Mouse (Mus musculus): ENCODE data around the gene Eif4g1. TPM values are rescaled to one million over a fixed set of nuclear protein-coding genes. Genes with fewer than 3 reads are reported as not detected.
A peak's percentile ranks its signal among the peaks of the same experiment; 100 is the strongest.

Eif4g1 gene
- polyA plus RNA-seq, 2 experiments = 65.1 to 101 TPM

DNA sequence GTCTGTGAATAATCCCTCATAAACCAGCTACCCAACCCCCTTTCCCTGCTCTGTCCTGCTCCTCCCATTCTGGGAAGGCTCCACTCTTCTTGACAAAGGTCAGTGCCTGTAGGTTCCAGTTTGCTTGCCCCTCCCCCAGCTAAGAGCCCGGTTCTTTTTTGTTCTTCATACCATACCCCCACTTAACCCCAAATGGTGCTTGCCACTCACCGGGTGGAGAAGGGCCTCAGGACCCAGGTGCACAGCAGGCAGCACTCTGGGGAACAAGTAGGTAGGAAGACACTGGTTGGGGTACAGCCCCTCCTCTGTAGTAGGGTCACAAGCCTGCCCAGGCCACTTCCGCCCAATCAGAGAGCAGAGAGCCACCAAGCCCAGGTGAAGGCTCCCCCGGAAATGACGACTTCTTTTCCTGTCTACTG, 62.2 kb downstream of the Eif4g1 start:
- no peak overlapping the region for H3K4me2 ChIP-seq (ENCODE audit: low read depth)
- WGBS (ENCODE audit: insufficient replicate concordance) = 32% methylated on average over 5 of the region's 5 CpGs
- peaks cover 40% of the 10 kb centered on the region for H3K27me3 ChIP-seq (ENCODE audit: control insufficient read depth, insufficient read depth, low read length)
- H3K27ac ChIP-seq = no peak overlapping the region
- H3K36me3 ChIP-seq (replicated peaks; ENCODE audit: control insufficient read depth, insufficient read depth, low read depth) = no peaks in the 10 kb centered on the region
- H3K4me3 ChIP-seq (ENCODE audit: insufficient read depth in 1 of 2, low read depth in 2 of 2, low read length in 2 of 2) = peak overlapping the region; percentile 28 to 56
- no peaks in the 10 kb centered on the region for H3K9me3 ChIP-seq (ENCODE audit: control insufficient read depth, low read length)
- ATAC-seq (ENCODE audit: insufficient read depth) = peak; percentile 70
- H3K4me1 ChIP-seq (replicated peaks; ENCODE audit: control insufficient read depth in 2 of 2, insufficient read depth in 2 of 2, low read length in 1 of 2) = 0 out of 4 replicates have a peak, but pooled peaks cover 0 to 2% of the 10 kb centered on the region in 2 experiments
- no peak overlapping the region for H3K9ac ChIP-seq (replicated peaks)
- no peak for DNase-seq (ENCODE audit: low read depth in 3 of 3, low spot score in 3 of 3)
- TF ChIP-seq EP300 (IDR thresholded peaks at IDR 0.05; ENCODE audit: low read depth) (0 out of 2 replicates have a peak, but pooled peaks have one; percentile 6), CTCF (IDR thresholded peaks at IDR 0.05; ENCODE audit: low read depth) (no peak)

DNA sequence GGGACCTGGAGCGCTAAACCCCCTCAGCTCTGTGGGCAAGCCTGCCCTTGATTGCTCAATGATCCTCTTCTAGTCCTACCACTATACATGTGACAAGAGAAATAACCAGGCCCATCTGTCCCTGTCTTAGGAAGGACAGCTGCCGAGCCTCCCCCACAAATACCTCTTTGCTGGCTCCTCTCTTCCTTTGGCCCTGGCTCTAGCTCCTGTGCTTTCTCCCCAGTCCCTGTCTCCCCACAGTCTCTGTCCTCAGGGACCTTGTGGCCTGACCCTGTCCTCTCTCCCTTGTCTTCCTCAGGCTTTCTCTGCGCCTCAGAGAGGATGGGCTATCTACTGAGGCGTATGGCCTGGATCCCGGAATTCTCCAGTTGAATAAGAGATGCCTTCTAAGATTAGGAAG, 63.6 kb downstream of the Eif4g1 start:
- H3K4me3 ChIP-seq (ENCODE audit: insufficient read depth in 1 of 2, low read depth in 2 of 2, low read length in 2 of 2) = no peak overlapping the region
- 42% methylated on average over 5 of the region's 5 CpGs for WGBS (ENCODE audit: insufficient replicate concordance)
- TF ChIP-seq EP300 (IDR thresholded peaks at IDR 0.05; ENCODE audit: low read depth) (no peak), CTCF (IDR thresholded peaks at IDR 0.05; ENCODE audit: low read depth) (no peak)
- H3K4me2 ChIP-seq (ENCODE audit: low read depth) = no peak overlapping the region
- H3K9me3 ChIP-seq (ENCODE audit: control insufficient read depth, low read length) = no peaks in the 10 kb centered on the region
- peaks cover 50% of the 10 kb centered on the region for H3K27me3 ChIP-seq (ENCODE audit: control insufficient read depth, insufficient read depth, low read length)
- no peaks in the 10 kb centered on the region for H3K36me3 ChIP-seq (replicated peaks; ENCODE audit: control insufficient read depth, insufficient read depth, low read depth)
- H3K27ac ChIP-seq = no peak overlapping the region
- ATAC-seq (ENCODE audit: insufficient read depth) (no peak), DNase-seq (ENCODE audit: low read depth in 3 of 3, low spot score in 3 of 3) (no peak)
- H3K9ac ChIP-seq (replicated peaks) = no peak overlapping the region
- 0 out of 4 replicates have a peak, but pooled peaks cover 0 to 2% of the 10 kb centered on the region in 2 experiments for H3K4me1 ChIP-seq (replicated peaks; ENCODE audit: control insufficient read depth in 2 of 2, insufficient read depth in 2 of 2, low read length in 1 of 2)

DNA sequence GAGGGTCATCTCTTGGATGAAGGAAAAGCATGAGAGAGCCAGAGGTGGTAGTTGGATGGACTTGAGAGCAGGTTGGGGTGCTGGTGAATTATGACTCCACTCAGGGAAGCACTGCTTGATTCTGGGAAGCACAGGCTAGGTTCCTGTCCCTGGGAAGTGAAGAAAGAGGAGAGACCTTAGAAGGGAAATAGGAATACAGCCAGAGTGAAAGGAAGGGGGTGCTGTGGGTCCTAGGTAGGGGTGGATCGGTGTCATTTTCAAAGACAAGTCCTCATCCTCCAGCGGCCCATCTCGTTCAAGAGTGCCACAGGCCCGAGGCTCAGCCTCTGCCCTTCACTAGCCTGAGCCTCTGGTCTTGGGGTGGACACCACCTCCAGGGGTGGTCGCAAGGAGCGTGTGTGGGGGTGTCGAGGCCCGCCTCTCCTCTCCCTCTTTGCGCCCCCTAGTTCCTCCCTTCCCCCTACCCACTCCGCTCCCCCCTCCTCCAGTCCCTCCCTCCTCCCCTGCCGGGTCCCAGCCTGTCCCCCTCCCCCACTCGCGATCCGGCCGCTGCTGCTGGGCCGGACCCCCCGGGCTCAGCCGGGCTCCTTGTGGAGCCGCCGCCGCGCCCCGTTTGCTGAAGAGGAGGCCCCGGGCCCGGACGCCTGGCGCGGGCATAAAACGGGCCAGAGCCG, 64.3 kb downstream of the Eif4g1 start:
- no peak overlapping the region for H3K27ac ChIP-seq
- H3K4me3 ChIP-seq (ENCODE audit: insufficient read depth in 1 of 2, low read depth in 2 of 2, low read length in 2 of 2) = peak overlapping the region; percentile 16 to 49; a peak in 3 of 4 replicates
- TF ChIP-seq CTCF (IDR thresholded peaks at IDR 0.05; ENCODE audit: low read depth) (no peak), EP300 (IDR thresholded peaks at IDR 0.05; ENCODE audit: low read depth) (no peak)
- 2% methylated on average over 30 of the region's 30 CpGs for WGBS (ENCODE audit: insufficient replicate concordance)
- ATAC-seq (ENCODE audit: insufficient read depth) (no peak), DNase-seq (ENCODE audit: low read depth in 3 of 3, low spot score in 3 of 3) (no peak)
- no peaks in the 10 kb centered on the region for H3K36me3 ChIP-seq (replicated peaks; ENCODE audit: control insufficient read depth, insufficient read depth, low read depth)
- H3K9me3 ChIP-seq (ENCODE audit: control insufficient read depth, low read length) = no peaks in the 10 kb centered on the region
- H3K27me3 ChIP-seq (ENCODE audit: control insufficient read depth, insufficient read depth, low read length) = peaks cover 53% of the 10 kb centered on the region
- H3K9ac ChIP-seq (replicated peaks) = peak overlapping the region; percentile 27
- H3K4me2 ChIP-seq (ENCODE audit: low read depth) = peak overlapping the region; percentile 62
- 0 out of 4 replicates have a peak, but pooled peaks cover 0 to 2% of the 10 kb centered on the region in 2 experiments for H3K4me1 ChIP-seq (replicated peaks; ENCODE audit: control insufficient read depth in 2 of 2, insufficient read depth in 2 of 2, low read length in 1 of 2)

DNA sequence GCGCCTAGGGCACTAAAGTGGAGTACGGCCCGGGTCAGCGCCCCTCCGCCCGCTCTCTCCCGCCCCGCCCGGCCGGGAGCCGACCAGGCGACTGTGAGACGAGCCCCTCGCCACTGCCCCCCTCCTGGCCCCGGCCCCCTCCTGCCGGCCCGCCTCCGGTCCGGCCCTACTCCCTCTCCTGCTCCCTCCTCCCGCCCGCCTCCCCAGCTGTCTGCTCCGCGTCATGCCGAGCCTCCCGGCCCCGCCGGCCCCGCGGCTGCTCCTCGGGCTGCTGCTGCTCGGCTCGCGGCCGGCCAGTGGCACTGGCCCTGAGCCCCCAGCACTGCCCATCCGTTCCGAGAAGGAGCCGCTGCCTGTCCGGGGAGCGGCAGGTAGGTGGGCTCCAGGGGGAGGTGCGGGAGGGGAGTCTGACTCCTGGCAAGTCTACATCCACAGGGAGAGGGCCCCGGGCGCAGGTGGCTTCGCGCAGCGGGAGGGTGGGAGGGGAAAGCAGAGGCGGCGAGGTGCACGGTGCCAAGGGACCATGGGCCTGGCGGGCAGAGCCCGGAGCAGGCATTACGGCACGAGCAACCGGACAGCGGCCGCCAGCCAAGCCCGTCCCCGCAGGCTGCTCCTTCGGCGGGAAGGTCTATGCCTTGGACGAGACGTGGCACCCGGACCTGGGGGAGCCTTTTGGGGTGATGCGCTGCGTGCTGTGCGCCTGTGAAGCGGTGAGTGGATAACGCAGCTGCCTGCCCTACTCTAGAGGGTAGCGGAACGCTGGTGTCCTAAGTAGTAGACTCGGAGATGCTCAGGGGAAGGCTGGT, 65.0 kb downstream of the Eif4g1 start, which contains the start of gene Chrd:
Gene Chrd, plus strand, starts transcription at position 203 of the 806 bp plus-strand sequence.
- under 1% methylated on average over 66 of the region's 70 CpGs for WGBS (ENCODE audit: insufficient replicate concordance)
- ATAC-seq (ENCODE audit: insufficient read depth) = peak; percentile 13; the same call in 1 of the 2 replicates
- H3K27me3 ChIP-seq (ENCODE audit: control insufficient read depth, insufficient read depth, low read length) = peaks cover 53% of the 10 kb centered on the region

More for the DNA sequence above, 65.0 kb downstream of the Eif4g1 start, which contains the start of gene Chrd:
- no peak within 1 kb of the TSS for H3K27ac ChIP-seq
- no peaks in the 10 kb centered on the region for H3K36me3 ChIP-seq (replicated peaks; ENCODE audit: control insufficient read depth, insufficient read depth, low read depth)
- no peak for DNase-seq (ENCODE audit: low read depth in 3 of 3, low spot score in 3 of 3)
- H3K4me2 ChIP-seq (ENCODE audit: low read depth) = peak within 1 kb of the TSS; percentile 62
- H3K9me3 ChIP-seq (ENCODE audit: control insufficient read depth, low read length) = no peaks in the 10 kb centered on the region
- H3K4me1 ChIP-seq (replicated peaks; ENCODE audit: control insufficient read depth in 2 of 2, insufficient read depth in 2 of 2, low read length in 1 of 2) = 0 out of 4 replicates have a peak, but pooled peaks cover 0 to 2% of the 10 kb centered on the region in 2 experiments
- H3K9ac ChIP-seq (replicated peaks) = peak within 1 kb of the TSS; percentile 27
- peak within 1 kb of the TSS; percentile 20 to 49 for H3K4me3 ChIP-seq (ENCODE audit: insufficient read depth in 1 of 2, low read depth in 2 of 2, low read length in 2 of 2)
- TF ChIP-seq EP300 (IDR thresholded peaks at IDR 0.05; ENCODE audit: low read depth) = no peak
- no peak for TF ChIP-seq CTCF (IDR thresholded peaks at IDR 0.05; ENCODE audit: low read depth)

All from liver, embryonic 14.5 days (tissue).